Mouse (Mus musculus) spleen, adult 2 months (tissue): ENCODE results near the gene Zdhhc4.

Experiments used
- CTCF ChIP-seq: fragments of 200-500 bp; IDR thresholded peaks from 2 replicates; pipeline ENCODE4 v1.5.1; 2011; ENCODE audit warnings: mild to moderate bottlenecking, inconsistent platforms; ENCODE audit not compliant: insufficient read depth, insufficient read length, insufficient replicate concordance; ENCODE audit errors: extremely low read depth
- POLR2A ChIP-seq: fragments of 200-500 bp; IDR thresholded peaks from 2 replicates; pipeline ENCODE4 v1.6.1; 2011; ENCODE audit warnings: low read depth, low read length, inconsistent platforms

- TF ChIP-seq POLR2A (no peak), CTCF (no peak)
Observed at GRCm38 (mm10) chr5:143288378-143288911, 40.6 kb downstream of the Zdhhc4 start.
